In the genomic region with DNA sequence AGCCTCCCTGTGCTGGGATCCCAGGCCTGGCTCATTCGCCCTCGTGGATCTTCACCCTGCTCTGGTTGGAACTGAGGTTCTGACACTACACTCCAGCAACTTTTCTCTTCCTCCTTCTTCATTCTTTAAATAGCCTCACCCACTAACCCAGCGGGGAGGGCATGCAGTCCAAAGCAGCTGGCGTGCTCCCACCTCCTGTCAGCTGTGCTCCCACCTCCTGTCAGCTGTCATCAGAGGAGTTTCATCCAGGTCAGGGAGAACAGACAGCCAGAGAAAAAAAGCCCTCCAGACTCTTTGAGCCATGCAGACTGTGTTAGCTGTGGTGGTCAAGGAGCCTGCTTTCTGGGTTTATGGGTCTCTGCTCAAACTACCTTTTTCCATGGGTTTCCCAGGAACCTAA, we compare ENCODE assay signal across 15 mouse cellular contexts. TPM values are rescaled to one million over a fixed set of nuclear protein-coding genes. Genes with fewer than 3 reads are reported as not detected.
"Had no signal": no experiment of that assay in that cellular context is flagged by ENCODE, and none has a peak within 500 bp of the region (broad histone marks: within the 10 kb centered on the region; RNA-seq: fewer than 3 reads in every experiment).

No protein-coding gene starts in this region.

- H3K4me2 ChIP-seq: limb, embryonic 15.5 days; liver, embryonic 12.5 days; lung, embryonic 14.5 days; neural tube, embryonic 13.5 days; stomach, embryonic 15.5 days had no signal

- H3K9me3 ChIP-seq: limb, embryonic 15.5 days; liver, embryonic 12.5 days; midbrain, embryonic 10.5 days; neural tube, embryonic 13.5 days; stomach, embryonic 15.5 days had no signal

- DNase-seq: kidney, postnatal 14 days; left cerebral cortex, postnatal 4 days; lung, embryonic 14.5 days; lung, postnatal 10 days; lung, postnatal 4 days; midbrain, embryonic 14.5 days; retina, postnatal 1 day; right cerebral cortex, postnatal 4 days; thymus, postnatal 4 days had no signal

- H3K27me3 ChIP-seq: limb, embryonic 15.5 days; liver, embryonic 12.5 days; neural tube, embryonic 13.5 days; stomach, embryonic 15.5 days had no signal

- ATAC-seq: liver, embryonic 12.5 days had no signal

- H3K9ac ChIP-seq: limb, embryonic 15.5 days; liver, embryonic 12.5 days; lung, embryonic 14.5 days; neural tube, embryonic 13.5 days; stomach, embryonic 15.5 days had no signal

- H3K4me1 ChIP-seq: liver, embryonic 12.5 days; neural tube, embryonic 13.5 days; stomach, embryonic 15.5 days had no signal

- H3K4me3 ChIP-seq: limb, embryonic 15.5 days; liver, embryonic 12.5 days; midbrain, embryonic 10.5 days; neural tube, embryonic 13.5 days; stomach, embryonic 15.5 days had no signal

- H3K36me3 ChIP-seq: limb, embryonic 15.5 days; midbrain, embryonic 10.5 days; neural tube, embryonic 13.5 days; stomach, embryonic 15.5 days had no signal

- H3K27ac ChIP-seq: limb, embryonic 15.5 days; liver, embryonic 12.5 days; midbrain, embryonic 10.5 days; neural tube, embryonic 13.5 days; stomach, embryonic 15.5 days had no signal

RNA-seq across cellular contexts. Expression of a gene that starts 14.0 kb away (rescaled TPM):
- total RNA-seq: megakaryocyte, adult 5-6 weeks had no signal
